Mouse (Mus musculus): ENCODE measurements around the gene Yod1.

Gene Yod1

DNA sequence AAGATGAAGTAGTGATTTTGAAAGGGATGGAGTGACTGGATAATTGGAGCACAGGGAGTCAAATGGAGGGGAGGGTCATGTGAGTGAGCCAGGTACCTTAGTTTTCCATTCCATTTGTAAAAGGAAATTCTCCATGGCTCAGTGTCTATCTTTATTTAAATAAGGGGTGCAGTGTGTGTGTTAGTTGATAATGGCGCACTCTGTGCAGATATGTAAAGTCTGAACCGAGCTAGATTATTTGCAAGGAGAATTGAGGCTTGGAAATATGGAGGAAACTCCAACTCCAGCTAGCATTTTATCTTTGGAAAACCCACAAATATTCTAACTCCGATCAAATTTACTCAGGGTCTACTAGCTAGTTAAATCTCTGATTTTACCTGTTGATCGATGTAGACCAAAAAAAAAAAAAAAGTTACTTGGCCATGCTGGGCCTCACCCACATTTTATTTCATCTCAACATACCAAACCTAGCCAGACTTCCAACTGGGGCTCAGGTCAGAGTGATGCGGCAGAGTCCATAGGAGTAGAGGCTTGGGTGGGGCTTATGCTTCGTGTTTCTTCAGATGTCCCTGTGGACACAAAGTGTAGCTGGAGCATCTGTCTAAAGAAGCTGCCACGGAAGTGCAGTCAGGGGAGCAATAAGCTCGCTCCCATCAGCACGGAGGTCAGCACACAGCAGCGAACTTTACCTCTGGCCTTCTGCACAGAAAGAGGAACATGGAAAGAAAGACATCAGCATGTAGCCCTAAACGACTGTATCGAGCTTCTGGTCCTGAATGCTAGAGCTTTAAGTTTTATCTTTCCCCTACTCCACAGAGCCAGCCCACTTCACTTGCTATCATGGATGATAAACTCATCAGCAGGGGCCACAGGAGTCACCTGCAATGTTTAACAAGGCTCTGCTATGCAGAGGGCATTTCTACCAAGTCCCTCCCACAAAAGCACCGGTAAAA lies 15.9 kb downstream of the Yod1 start:
- no peak for DNase-seq

DNA sequence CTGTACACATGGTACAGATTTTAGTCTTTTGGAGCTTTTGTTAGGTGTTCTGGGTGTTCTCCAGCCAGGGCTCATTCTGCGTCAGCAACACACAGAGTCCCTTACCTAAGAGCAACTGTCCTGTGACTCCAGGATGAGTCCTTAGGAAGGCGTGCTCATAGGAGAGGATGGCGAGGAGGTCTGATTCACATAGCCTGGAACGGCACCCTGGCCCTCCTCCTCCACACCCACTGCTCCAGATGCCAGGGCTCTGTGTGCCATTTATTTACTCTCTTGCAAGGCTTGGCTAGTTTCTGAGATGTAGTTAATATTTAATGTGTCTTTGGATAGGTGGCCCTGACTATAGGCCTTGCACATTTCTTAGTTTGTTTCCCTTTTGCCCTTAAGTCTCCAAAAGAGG lies 16.5 kb downstream of the Yod1 start:
- DNase-seq, result peak; percentile 66

DNA sequence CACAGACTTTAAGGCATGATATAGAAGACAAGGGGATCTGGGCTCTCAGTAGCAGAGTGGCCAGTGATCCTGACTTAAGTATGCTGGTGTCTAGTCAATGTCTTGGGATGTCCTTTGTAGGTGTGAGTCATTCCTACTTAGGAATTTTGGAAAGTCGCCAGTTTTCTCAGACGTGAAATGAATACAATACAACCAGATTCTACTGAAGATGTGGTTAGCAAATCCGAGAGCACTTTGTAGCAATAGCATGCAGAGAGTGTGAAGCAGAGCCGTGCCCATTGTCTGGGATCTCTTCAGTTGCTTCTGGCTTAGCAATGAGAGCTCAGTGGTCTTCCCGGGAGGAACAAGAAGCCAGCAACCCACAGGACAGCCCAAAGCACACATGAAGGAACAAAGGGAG lies 17.3 kb downstream of the Yod1 start:
- no peak for DNase-seq

DNA sequence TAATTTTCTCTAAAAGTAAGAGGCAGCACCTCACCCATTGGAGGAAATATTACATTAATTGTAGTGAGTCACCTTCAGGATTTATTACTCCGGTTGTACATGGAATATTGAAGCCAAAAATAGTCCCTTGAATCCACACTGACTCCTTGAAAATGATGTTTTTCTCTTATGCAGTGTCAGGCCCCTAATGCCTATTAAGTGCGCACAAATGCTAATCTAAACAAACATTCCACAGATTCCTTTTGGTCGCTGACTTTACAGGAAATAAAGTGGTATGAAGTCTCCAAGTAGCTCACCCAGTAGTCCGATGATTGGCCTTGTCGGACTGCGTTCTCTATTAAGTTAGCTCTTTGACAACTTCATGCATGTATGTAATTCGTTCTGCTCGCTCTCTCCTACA lies 17.7 kb downstream of the Yod1 start:
- DNase-seq, result no peak

DNA sequence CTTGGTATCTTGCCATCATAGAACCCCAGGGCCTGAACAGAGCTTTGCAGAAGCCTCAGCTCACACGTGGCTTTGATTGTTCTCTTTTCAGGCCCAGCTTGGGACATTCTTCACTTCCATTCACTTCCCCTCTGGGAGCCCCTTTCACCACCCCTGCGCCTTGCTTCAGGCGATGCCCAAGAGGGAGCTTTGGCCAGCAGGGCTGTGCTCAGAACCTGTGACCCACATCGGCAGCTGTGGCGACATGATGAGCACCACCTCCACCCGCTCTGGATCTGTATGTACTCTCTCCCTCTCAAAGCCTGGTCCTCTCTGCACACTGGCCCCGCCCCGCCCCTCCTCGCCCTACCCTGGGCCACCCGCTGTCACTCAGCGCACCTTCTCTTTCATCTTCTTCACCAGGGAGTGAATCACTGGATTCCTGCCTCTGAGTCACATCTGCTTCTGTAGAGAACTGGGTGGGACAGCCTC lies 20.3 kb downstream of the Yod1 start:
- no peak for DNase-seq

DNA sequence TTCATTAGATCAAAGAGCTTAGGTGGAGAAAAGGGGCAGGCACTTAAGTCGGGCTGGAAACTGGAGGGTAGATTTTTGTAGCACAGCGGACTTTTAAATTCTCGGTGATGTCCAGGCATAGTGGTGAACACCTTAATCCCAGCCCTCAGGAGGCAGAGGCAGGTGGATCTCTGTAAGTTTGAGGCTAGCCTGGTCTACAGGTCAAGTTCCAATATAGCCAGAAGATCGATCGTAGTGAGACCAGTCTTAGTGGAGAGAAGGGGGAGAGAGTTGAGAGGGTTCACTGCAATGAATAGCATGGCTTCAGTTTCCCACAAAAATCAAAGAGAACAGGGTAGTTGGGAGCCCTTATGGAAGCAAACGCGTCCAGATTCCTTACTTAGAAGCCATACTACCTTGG lies 20.8 kb downstream of the Yod1 start:
- no peak for DNase-seq

DNA sequence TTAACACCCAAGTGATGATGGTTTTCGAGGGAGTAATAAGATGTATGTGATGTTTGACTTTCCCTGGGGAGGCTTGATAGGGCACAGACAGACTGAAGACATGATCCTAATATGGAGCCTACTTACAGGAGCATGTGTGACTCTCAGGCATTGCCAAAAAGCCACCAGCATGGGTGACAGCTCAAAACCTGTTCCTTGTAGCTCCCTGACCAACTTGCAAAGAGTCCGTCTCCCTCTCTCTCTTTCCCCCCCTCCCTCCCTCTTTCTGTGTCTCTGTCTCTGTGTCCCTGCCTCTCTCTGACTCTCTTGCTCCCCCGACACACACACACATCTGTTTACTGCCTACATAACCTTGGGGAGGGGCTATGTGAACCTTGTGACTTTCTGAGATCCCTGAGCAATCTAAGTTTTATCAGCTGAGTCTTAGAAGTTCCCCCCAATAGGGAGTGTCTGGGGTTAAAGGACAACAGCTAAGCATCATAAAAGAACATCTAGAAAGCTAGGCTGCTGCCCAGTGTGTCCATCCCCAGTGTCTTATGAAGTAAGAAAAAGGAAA lies 21.5 kb downstream of the Yod1 start:
- DNase-seq, result no peak

DNA sequence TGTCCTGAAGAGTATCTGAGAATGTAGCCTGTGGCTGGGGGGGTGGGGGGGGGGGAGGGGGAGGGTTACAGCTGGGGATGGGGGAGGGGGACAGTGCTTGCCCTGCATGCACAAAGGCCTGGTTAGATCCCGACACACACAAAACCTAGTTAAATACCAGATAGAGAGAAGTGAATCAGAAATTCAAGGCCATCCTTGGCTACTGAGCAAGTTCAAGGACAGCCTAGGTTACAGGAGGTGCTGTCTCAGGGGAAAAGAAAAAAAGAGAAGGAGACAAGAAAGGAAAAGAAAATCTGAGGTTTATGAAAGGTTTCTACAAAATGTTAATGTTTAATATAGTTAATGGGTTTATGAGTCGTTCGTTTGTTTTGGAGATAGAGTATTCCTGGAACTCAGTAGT lies 22.5 kb downstream of the Yod1 start:
- DNase-seq, result no peak

DNA sequence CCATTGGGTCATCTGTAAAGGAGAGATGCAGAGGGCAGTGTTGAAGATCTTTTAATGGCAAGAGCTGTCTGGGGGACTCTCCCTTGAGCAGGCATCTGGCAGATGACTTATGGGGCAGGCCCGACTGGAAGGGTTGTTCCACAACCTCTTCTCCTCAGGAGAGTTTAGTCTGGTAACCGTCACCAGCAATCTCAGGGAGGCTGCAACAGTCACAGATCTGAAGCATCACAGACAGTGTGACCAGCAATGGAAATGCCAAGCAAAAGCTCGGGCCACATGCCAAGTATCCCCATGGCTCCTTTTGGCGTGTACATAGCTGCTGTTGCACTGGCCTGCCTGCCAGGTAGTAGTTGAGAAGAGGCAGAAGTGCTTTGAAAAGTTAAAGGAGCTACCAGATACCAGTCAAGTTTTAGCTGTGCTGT lies 23.1 kb downstream of the Yod1 start:
- DNase-seq, result no peak

DNA sequence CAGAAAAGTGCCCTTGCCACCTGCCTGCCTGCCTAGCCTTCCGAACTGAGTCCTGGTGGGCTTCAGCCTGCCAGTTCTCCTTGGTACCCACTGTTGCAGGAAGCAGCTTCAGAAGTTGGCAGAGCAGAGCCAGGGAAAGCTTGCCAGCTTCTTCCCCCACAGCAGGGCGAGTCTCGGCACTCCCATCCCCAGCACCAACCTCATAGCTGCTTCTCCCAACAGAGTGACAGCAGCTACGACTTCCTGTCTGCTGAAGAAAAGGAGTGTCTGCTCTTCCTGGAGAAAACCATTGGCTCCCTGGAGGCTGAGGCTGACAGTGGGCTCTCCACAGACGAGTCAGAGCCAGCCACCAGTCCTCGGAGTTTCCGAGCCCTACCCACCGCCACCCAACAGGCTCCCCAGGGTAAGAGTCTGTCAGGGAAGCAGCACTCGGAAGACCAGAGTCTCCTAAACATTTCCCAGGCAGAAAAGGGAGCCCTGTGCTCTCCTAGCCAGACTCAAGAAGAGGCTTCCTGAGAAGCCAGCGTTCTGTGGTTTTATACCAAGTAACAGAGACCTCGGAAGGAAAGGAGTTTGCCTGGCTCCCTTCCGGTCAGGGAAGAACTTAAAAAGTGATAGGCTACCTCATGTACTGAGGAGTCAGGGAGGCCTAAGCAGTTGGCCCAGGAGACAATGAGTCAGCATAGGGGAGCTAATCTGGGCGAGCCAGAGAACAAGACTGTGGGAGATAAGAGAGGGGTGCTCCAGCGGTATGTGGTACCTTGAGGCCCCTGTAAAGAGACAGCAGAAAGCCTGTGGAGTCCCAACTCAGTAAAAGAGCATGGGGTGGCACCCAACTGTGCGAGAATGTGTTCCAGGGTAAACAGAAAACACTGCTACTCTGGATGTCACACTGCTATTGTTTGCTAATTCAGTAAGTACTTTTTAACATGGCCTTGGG lies 23.9 kb downstream of the Yod1 start:
- DNase-seq, result no peak

DNA sequence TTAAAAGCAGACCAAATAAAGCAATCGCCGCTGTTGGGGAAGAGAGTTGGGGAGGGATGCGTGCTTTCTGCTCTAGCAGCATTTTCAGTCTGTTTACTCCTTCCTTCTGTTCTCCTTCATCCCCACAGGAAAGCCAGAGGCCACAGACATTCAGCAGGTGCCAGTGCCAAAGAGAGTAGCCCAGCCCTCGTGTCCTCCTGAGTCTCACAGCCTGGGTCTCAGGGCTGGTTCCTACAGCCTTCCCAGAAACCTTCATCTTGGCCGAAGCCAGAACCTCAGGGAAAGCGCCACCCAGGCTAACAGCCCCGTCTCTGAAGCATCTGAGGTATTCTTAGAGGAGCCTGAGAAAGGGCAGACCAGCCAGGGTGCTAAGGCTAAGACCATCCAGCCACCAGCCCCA lies 25.1 kb downstream of the Yod1 start:
- no peak for DNase-seq

DNA sequence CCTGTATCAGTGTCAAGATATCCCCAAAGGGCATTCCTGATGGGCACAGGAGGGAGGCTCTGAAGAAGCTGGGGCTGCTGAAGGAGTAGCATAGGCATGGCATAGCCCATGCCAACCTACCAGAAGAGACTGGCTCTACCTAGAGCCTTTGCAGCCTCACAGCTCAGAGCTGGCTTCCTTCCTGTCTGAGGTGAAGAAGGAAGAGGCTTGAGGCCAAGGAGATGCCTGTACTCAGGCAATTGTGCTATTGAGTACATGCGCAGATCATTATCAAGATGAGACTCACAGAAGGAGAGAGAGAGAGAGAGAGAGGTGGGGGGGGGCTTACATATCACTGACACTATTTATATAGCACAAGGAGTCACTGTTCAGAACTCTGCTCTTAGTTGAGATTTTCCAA lies 26.6 kb downstream of the Yod1 start:
- DNase-seq, result no peak

DNA sequence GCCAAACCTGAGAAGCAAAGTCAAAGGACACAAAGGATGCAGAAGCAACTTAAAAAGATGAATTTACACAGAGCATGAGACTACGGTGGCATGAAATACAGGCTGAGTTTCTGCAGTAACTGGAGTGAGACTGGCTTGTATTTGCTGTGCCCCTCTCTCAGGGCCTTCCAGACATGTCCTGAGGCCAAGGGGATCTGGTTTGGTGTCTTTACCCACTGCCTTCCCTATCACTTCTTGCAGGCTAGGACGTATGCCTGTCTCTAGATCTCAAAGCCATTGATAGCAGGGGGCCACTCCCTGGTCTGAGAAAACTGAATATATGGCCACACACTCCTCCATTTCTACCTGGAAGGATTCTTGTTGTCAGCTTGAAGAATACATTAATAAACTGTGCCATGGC lies 27.1 kb downstream of the Yod1 start:
- DNase-seq, result no peak

DNA sequence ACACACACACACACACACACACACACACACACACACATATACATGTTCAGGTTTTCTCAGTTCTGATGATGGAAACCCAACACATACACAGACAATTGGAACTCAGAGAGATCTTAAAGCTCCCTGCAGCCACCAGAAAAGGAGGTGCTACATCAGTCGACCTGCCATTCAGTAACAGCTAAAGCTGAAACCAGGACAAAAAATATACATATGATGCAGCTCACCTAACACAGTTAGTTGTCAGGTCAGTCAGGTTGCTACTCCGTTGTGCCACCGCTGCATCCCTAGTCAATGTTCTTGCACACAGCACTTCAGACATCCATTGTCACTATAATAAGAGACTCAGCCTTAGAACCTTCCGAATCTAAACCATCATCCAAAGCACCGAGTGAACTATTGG lies 27.8 kb downstream of the Yod1 start:
- DNase-seq, result no peak

DNA sequence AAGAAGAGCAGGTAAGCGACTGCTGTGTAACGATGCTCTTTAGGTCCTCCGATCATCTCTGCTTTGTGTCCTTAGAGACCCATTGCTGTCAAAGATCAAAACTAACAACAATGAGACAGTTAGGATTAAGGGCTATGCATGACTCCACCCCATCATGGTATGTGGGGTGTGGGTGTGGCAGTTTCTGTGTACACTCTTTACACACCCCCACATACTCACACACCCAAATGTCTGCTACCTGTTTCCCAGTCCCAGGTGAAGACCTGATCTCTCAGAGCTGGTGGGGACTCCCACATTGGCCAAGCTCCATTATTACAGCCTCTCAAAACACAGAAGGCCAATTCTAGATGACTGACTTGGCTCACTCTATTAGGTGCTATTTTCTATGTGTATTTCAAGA lies 28.5 kb downstream of the Yod1 start:
- no peak for DNase-seq

DNA sequence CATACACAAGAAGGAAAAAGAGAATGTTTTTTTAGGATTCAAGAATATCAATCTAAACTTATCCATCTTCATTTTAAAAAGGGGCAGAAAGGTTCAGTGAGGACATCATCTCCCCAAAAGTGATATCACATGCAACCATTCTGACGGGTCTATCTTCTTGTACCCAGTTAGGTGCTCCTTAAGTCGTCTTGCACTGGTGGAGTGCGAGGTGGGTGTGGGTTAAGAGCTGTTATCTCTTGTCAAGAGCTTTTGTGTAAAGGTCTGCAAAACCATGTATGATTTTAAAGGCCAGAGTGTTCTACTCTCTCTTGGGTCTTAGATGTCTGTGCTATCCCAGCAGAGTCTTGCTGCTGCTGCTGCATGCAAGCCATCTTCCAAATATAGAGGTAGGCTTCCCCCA lies 29.7 kb downstream of the Yod1 start:
- no peak for DNase-seq

DNA sequence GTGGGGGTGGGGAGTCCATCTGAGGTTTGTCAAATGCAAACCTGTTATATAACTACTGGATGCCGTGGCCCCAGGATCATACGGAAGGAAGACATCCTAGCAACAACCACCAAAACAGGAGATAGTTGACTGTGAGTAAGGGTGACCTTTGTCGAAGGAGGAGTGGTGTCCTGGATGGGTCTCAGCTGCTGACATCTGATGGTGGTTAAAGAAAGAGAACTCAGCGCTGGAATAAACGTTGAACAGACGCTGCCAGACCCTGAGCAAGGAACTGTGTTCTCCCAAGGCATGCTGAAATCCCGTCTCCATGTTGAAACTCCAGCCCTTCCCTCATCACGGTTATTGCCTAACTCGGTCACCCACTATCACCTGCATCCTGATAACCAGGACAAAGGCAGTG lies 42.6 kb downstream of the Yod1 start:
- no peak for DNase-seq

DNA sequence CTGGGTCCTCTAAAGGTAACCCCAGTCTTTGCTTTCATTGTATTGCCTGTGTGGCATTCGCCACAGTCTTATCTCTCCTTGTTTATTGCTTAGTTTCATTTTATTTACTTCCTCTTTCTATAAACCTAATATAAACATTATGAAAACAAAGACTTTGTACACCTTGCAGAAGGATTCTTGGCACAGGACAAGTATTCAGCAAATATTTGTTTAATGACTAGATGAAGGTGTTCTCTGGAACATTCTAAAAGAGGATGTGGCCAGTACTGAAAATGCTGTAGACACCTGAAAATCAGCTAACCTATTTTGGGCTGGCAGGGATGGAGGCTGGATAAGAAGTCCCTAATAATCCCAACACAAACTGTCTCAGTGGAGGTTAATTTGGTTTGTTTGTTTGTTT lies 44.5 kb downstream of the Yod1 start:
- no peak for DNase-seq

DNA sequence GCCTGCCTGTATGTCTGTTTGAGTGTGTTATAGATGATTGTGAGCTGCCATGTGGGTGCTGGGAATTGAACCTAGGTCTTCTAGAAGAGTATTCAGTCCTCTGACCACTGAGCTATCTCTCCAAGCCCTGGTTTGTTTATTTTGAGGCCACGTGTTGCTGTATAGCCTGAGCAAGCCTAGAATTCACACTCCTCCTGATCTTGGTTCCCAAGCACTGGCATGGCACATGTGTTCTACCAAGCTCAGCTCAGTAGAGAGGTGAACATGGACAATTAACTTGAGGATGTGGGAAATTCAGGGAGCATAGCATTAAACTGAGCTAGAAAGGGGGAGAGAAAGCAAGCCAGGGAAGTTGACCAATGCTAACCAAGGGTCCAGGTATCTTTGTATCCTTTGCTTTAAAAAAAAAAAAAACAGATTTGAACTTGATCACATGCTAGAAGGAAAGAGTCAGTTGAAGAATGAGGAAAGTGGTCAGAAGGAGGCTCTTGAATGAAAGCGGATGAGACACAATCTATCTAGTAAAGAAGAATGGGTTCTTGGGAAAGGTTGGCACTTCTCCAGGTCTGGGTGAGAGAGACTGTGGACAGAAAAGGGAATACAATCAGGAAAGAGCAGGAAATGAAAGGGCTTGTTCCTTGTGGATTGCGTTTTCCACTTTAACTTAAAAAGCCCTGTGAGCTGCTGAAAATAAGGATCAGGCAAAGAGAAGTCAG lies 45.1 kb downstream of the Yod1 start:
- DNase-seq, result no peak

DNA sequence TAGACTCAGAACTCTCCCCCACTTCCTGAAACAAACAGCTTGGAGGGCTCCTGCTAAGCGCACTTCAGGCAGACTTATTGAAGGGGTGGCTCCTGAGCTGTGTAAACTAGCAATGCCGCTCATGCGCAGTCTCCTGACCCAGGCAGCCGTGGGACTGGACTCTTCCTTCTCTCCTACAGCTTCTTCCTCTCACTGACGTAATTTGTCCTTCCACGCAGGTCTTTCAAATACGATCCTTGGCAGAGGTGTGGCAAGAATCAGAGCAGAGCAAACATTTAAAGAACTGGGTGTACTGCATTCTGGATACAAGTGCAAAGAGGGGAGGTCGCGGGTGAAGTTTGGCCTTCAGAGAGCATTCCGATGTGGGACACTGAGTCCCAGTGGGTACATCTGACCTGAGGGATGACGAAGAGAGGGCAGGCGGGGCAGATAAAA lies 46.9 kb downstream of the Yod1 start:
- DNase-seq, result no peak

DNA sequence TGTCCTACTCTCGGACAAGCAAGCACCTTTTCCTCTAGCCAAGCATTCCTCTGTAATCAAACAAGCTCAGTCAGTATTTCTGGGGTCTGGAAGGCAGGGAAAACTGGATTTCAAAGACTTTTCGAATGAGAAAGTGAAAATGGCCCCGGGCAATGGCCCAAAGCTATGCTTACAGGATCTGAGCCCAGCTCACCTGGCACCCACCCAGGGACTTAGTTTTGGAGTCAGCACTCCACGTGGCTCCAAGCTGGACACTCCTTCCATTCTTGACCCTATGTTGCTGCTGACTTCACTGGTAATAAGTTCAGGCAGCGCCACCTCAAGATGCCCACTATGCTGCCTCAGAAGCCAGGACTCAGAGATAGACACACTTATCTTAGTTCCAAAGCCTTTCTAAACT lies 49.9 kb downstream of the Yod1 start:
- DNase-seq, result no peak

DNA sequence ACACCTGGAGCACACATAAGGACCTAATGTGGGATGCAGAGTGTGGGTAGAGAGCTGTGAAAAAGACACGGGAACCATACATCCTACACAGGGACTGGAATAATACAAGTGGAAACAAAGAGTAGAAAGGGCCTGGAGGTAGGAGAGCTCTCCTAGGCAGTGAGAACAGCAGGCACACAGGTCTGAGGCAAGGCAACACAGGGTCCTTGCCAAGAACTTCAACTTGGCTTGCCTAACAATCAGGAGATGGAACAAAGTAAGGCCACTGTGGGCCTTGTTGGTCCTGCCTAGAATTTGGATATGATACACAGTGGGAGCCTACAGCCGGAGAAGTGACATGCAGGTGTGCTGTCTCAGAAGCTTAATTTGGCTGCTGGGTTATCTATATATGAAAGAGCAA lies 52.8 kb downstream of the Yod1 start:
- DNase-seq, result no peak

DNA sequence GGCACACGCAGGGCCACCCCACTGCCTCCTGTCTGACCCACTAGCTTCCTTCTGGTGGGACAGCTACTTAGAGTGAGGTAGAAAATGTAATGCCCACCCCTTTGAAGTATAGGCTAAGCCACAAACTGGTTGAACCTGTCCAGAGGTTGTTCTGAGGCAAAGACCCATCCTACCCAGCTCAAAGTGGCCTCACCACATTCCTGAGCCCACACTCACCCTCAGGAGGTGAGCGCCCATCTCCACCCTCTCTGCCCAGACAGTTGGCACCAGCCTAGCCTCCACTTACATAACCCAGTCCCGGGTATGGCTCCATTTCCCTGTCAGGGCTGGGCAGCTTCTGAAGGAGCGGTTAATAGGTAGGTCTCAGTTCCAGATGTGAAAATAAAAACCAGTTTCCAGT lies 53.4 kb downstream of the Yod1 start:
- peak; percentile 18 for DNase-seq
